Comparison of ENCODE assay signal across 8 mouse cellular contexts in genomic region chr11:121451216-121451726, GRCm38 (mm10). TPM values are rescaled to one million over a fixed set of nuclear protein-coding genes. Genes with fewer than 3 reads are reported as not detected.
DNase-seq lines count a peak whose midpoint lies in the region; ATAC-seq and TF ChIP-seq lines count a peak whose summit lies in the region.

No protein-coding gene starts in this region.

- no peak overlapping the region for H3K27ac ChIP-seq in heart, embryonic 13.5 days (replicated peaks)
- H3K27ac ChIP-seq in ES-Bruce4 (ENCODE audit: insufficient read depth, low read length) = no peak overlapping the region
- H3K27ac ChIP-seq in forebrain, embryonic 11.5 days (ENCODE audit: low read depth, low read length) = no peak overlapping the region; the same call in 1 of the 2 replicates
- H3K27ac ChIP-seq in liver, embryonic 15.5 days (replicated peaks) = peak overlapping the region; percentile 95

- peak overlapping the region; percentile 85 for H3K4me2 ChIP-seq in heart, embryonic 13.5 days
- peak overlapping the region; percentile 65 for H3K4me2 ChIP-seq in forebrain, embryonic 11.5 days (ENCODE audit: low read depth, low read length, severe bottlenecking)
- H3K4me2 ChIP-seq in liver, embryonic 15.5 days = peak overlapping the region; percentile 90

- peaks cover 17% of the 10 kb centered on the region for H3K36me3 ChIP-seq in heart, embryonic 13.5 days
- H3K36me3 ChIP-seq in ES-Bruce4 (ENCODE audit: control insufficient read depth, insufficient read depth, low read length, poor library complexity, severe bottlenecking) = no peaks in the 10 kb centered on the region
- no peaks in the 10 kb centered on the region for H3K36me3 ChIP-seq in forebrain, embryonic 11.5 days (ENCODE audit: control insufficient read depth, insufficient read depth, low read length)
- H3K36me3 ChIP-seq in liver, embryonic 15.5 days (replicated peaks) = peaks cover 54% of the 10 kb centered on the region

- 21% methylated on average over 9 of the region's 9 CpGs for WGBS in heart, embryonic 13.5 days
- 17% methylated on average over 9 of the region's 9 CpGs for WGBS in forebrain, embryonic 11.5 days
- WGBS in liver, embryonic 15.5 days (ENCODE audit: insufficient replicate concordance) = 26% methylated on average over 9 of the region's 9 CpGs

- no peak for DNase-seq in heart, postnatal 14 days
- no peak for DNase-seq in forebrain, embryonic 11.5 days (ENCODE audit: low spot score)
- DNase-seq in urinary bladder, adult 18-20 months (ENCODE audit: low spot score in 2 of 2) = no peak
- no peak for DNase-seq in left cerebral cortex, postnatal 14 days (ENCODE audit: low spot score in 2 of 2)
- DNase-seq in Muller cell, postnatal 12 days (ENCODE audit: inconsistent ontology term) = no peak

- H3K4me3 ChIP-seq in heart, embryonic 13.5 days = peak overlapping the region; percentile 87
- peak overlapping the region; percentile 96 for H3K4me3 ChIP-seq in ES-Bruce4 (ENCODE audit: low read depth, low read length)
- H3K4me3 ChIP-seq in forebrain, embryonic 11.5 days (ENCODE audit: low read depth, low read length) = peak overlapping the region; percentile 86
- H3K4me3 ChIP-seq in liver, embryonic 15.5 days (replicated peaks) = peak overlapping the region; percentile 92

- H3K9me3 ChIP-seq in heart, embryonic 13.5 days = no peaks in the 10 kb centered on the region
- H3K9me3 ChIP-seq in ES-Bruce4 (replicated peaks; ENCODE audit: control insufficient read depth, insufficient read depth, low read length, poor library complexity, severe bottlenecking) = no peaks in the 10 kb centered on the region
- H3K9me3 ChIP-seq in forebrain, embryonic 11.5 days (ENCODE audit: control insufficient read depth, low read length) = no peaks in the 10 kb centered on the region
- H3K9me3 ChIP-seq in liver, embryonic 15.5 days (replicated peaks) = no peaks in the 10 kb centered on the region

- TF ChIP-seq POLR2A in ES-Bruce4 (IDR thresholded peaks at IDR 0.05; ENCODE audit: insufficient read depth, low read length) = no peak

- H3K4me1 ChIP-seq in heart, embryonic 13.5 days = peaks cover 18% of the 10 kb centered on the region
- H3K4me1 ChIP-seq in ES-Bruce4 (ENCODE audit: control insufficient read depth, insufficient read depth, low read length) = no peaks in the 10 kb centered on the region
- H3K4me1 ChIP-seq in forebrain, embryonic 11.5 days (replicated peaks; ENCODE audit: control insufficient read depth, insufficient read depth, low read length) = peaks cover 7% of the 10 kb centered on the region; the same call in 1 of the 2 replicates
- peaks cover 52% of the 10 kb centered on the region for H3K4me1 ChIP-seq in liver, embryonic 15.5 days (replicated peaks)

- TF ChIP-seq EP300 in ES-Bruce4 (IDR thresholded peaks at IDR 0.05; ENCODE audit: insufficient read depth, low read depth, low read length) = no peak

- TF ChIP-seq CTCF in ES-Bruce4 (IDR thresholded peaks at IDR 0.05; ENCODE audit: low read depth, low read length) = no peak

- H3K27me3 ChIP-seq in heart, embryonic 13.5 days (replicated peaks) = peaks cover 7% of the 10 kb centered on the region
- no peaks in the 10 kb centered on the region for H3K27me3 ChIP-seq in ES-Bruce4 (ENCODE audit: control insufficient read depth, insufficient read depth, low read length, poor library complexity, severe bottlenecking)
- H3K27me3 ChIP-seq in forebrain, embryonic 11.5 days (ENCODE audit: control insufficient read depth, insufficient read depth, low read length) = no peaks in the 10 kb centered on the region
- H3K27me3 ChIP-seq in liver, embryonic 15.5 days = peaks cover 4% of the 10 kb centered on the region; the same call in 1 of the 2 replicates

- intact Hi-C loops in heart, postnatal 14 days (cut with DNase I) = no loop called here
- intact Hi-C loops in left cerebral cortex, postnatal 14 days (cut with DNase I) = loop anchor here (5.0 kb wide), 1 partner anchor 94 kb away; no protein-coding TSS in a partner anchor

- no peak for ATAC-seq in heart, embryonic 13.5 days (ENCODE audit: extremely low read depth, insufficient number of reproducible peaks, low FRiP score, low TSS enrichment)
- ATAC-seq in forebrain, embryonic 11.5 days (replicated peaks; ENCODE audit: low FRiP score) = no peak; the same call in 1 of the 2 replicates
- ATAC-seq in liver, embryonic 15.5 days (ENCODE audit: insufficient read depth) = no peak; the same call in 1 of the 2 replicates

- peak overlapping the region; percentile 84 for H3K9ac ChIP-seq in heart, embryonic 13.5 days
- H3K9ac ChIP-seq in ES-Bruce4 (ENCODE audit: low read depth, poor library complexity, severe bottlenecking) = 0 out of 2 replicates have a peak overlapping the region, but pooled peaks have one; percentile 7
- H3K9ac ChIP-seq in forebrain, embryonic 11.5 days (ENCODE audit: low read length) = peak overlapping the region; percentile 79; the same call in 1 of the 2 replicates
- peak overlapping the region; percentile 64 for H3K9ac ChIP-seq in liver, embryonic 15.5 days

RNA-seq across cellular contexts. Expression of gene Tbcd, which starts 0.5 kb away (rescaled TPM):
- 21.0 and 22.1 TPM in 2 replicates for polyA plus RNA-seq in heart, embryonic 13.5 days (2015; fragmentation: Nextera tagmentation; extraction: Ambion mirVana)
- 10 to 100 TPM; 13.9 to 14.3 TPM for total RNA-seq in heart, postnatal 14 days (2021)
- 43.0 and 49.7 TPM in 2 replicates for polyA plus RNA-seq in ES-Bruce4 (2011; ENCODE audit: insufficient read depth, insufficient read length, low read depth, missing spikeins)
- 49.8 and 54.9 TPM in 2 replicates for polyA plus RNA-seq in forebrain, embryonic 11.5 days (2014; fragmentation: Nextera tagmentation; extraction: Ambion mirVana)
- polyA plus RNA-seq in liver, embryonic 15.5 days (2015; fragmentation: Nextera tagmentation; extraction: Ambion mirVana) = 20.2 and 22.7 TPM in 2 replicates
- 10 to 100 TPM; 45.9 to 48.2 TPM for total RNA-seq in left cerebral cortex, postnatal 14 days (2021)

RNA-seq across cellular contexts. Expression of gene Fn3k, which starts 16.6 kb away (rescaled TPM):
- polyA plus RNA-seq in heart, embryonic 13.5 days (2015; fragmentation: Nextera tagmentation; extraction: Ambion mirVana) = 8.9 and 9.6 TPM in 2 replicates
- total RNA-seq in heart, postnatal 14 days (2021) = 10 to 100 TPM; 22.2 to 23.0 TPM
- 0.79 and 1.3 TPM in 2 replicates for polyA plus RNA-seq in ES-Bruce4 (2011; ENCODE audit: insufficient read depth, insufficient read length, low read depth, missing spikeins)
- 1.3 and 1.7 TPM in 2 replicates for polyA plus RNA-seq in forebrain, embryonic 11.5 days (2014; fragmentation: Nextera tagmentation; extraction: Ambion mirVana)
- 43.7 and 46.6 TPM in 2 replicates for polyA plus RNA-seq in liver, embryonic 15.5 days (2015; fragmentation: Nextera tagmentation; extraction: Ambion mirVana)
- 10 to 100 TPM; 31.1 to 35.2 TPM for total RNA-seq in left cerebral cortex, postnatal 14 days (2021)

RNA-seq across cellular contexts. Expression of gene Fn3krp, which starts 30.1 kb away (rescaled TPM):
- polyA plus RNA-seq in heart, embryonic 13.5 days (2015; fragmentation: Nextera tagmentation; extraction: Ambion mirVana) = 4.6 and 5.5 TPM in 2 replicates
- 1 to 10 TPM; 6.9 to 8.3 TPM for total RNA-seq in heart, postnatal 14 days (2021)
- 15.6 and 15.7 TPM in 2 replicates for polyA plus RNA-seq in ES-Bruce4 (2011; ENCODE audit: insufficient read depth, insufficient read length, low read depth, missing spikeins)
- polyA plus RNA-seq in forebrain, embryonic 11.5 days (2014; fragmentation: Nextera tagmentation; extraction: Ambion mirVana) = 8.5 and 8.9 TPM in 2 replicates
- polyA plus RNA-seq in liver, embryonic 15.5 days (2015; fragmentation: Nextera tagmentation; extraction: Ambion mirVana) = 27.3 and 28.1 TPM in 2 replicates
- total RNA-seq in left cerebral cortex, postnatal 14 days (2021) = 10 to 100 TPM; 32.9 to 34.5 TPM

Comparison
In these comparisons a context has a peak if more than half of its experiments do, and no peak if none do; other contexts are left out.
1. H3K9ac ChIP-seq: peak in every context shown above with its lines; median percentile 84 in heart, embryonic 13.5 days; 79 in forebrain, embryonic 11.5 days; 64 in liver, embryonic 15.5 days; 7 in ES-Bruce4.